Mouse (Mus musculus) left cerebral cortex, postnatal 25 days (tissue): ENCODE measurements around the gene St3gal3. TPM values are rescaled to one million over a fixed set of nuclear protein-coding genes. Genes with fewer than 3 reads are reported as not detected.
A peak's percentile ranks its signal among the peaks of the same experiment; 100 is the strongest.

Experiments
- DNase-seq, 2 experiments: peaks; one replicate each; pipeline ENCODE4 v3.0.0; 2022; ENCODE audit warnings: low spot score in 2 of 2, mixed read lengths in 1 of 2
- intact Hi-C: fragments of 180-260 bp; cut with DNase I; formaldehyde crosslinking; loops from one replicate; pipeline ENCODE4 v1.15.1; 2025
- total RNA-seq, 2 experiments: library from RNA; stranded (reverse); gene quantifications; 2 replicates each; pipeline ENCODE4 v1.2.3; 2021

The St3gal3 gene
- 10 to 100 TPM; 43.5 to 44.3 TPM for total RNA-seq

DNA sequence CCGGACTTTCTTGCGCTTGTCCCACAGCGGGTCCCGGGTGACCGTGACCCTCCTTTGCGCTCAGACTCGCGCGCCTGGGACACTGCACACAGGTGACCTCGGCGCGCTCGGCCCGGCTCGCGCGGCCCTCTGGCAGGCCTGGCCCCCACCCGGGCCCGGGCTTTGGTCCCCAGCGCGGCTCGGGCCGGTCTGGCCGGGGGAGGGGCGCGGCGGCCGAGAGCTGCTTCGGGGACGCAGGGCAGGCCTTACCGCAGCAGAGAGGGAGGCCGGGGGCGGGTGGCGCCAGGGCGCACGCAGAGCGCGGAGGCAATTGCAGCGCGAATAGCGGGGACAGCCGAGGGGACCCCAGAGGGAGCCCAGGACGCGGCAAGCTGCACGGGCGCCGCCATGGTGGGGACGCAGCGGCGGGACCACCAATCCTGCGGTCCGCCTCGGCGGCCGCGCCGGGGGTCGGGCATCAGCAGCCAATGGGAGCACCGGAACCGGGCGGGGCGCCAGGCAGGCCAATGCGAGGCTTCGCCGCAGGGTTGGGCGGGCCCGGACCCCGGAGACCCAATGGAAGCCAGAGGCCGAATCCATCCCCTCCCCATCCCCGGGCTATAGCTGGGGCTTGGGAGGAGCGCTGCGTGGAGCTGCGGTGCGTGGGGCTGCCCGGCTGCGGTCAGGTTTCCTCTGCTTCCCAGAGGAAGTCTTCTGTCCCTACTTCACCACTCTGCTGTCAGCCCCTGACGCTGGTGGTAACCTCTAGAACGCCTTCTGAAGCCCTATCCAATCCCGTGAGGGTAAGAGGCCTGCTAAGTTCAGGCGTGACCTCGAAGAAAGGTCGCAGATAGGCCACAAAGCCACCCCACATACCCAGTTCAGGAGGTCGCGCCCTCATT lies at the start of gene St3gal3:
Gene St3gal3 (minus strand): TSS at position 430 of the 881 bp plus-strand sequence.
- intact Hi-C loops = loop anchor here (5.0 kb wide), 2 partner anchors 43 to 207 kb away; partner anchors contain the start of gene Artn
- peak; percentile 98 to 99 for DNase-seq

GRCm38 (mm10) chr4:118180301-118181080 lies 45.8 kb upstream of the St3gal3 start:
- no peak for DNase-seq
- intact Hi-C loops = no loop called here

DNA sequence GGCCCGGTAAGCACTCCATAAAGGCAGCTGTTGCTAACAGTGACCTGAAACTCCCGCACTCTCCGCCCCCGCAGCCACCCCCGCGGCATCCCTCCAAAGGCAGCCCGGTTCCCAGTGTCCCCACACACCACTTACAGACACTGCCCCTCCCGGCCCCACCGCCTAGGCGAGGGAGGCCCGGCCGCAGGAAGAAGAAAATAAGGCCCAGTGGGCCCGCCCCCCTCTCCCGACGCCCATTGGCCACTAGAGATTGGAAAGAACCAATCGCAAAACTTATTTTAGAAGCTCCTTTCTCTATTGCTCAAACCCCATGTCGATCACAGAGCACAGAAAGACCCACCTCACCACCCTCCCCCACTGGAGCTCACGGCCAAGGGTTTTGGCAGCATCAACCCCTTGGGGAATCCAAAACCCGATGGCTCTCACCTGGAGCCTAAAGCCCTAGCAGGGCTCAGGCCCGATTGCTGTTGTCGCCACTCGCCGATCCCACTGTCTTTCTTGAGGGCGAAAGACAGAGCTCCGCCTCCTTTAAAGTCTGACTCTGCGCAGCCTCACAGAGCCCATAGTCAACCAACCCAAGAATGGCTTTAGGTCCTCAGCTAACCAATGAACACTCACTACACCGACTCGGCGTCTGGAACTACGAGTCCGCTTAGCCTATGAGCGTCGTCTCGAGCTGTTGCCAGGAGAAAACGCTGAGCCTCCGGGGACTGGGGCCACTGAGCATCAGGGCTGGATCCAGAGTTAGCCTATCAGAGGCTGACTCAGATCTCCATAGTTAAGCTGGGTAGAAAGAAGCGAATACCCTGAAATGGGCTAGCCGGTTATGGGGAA lies 45.0 kb upstream of the St3gal3 start, which contains the start of gene Kdm4a:
Gene Kdm4a (minus strand): TSS at position 577 of the 834 bp plus-strand sequence.
- intact Hi-C loops = loop anchor here (5.0 kb wide), 1 partner anchor 42 kb away; no protein-coding TSS in a partner anchor
- DNase-seq = peak; percentile 91 to 99

GRCm38 (mm10) chr4:118178952-118179466 lies 44.3 kb upstream of the St3gal3 start:
- no peak for DNase-seq
- intact Hi-C loops = loop anchor here (5.0 kb wide), 1 partner anchor 42 kb away; no protein-coding TSS in a partner anchor

- intact Hi-C loops = no loop called here
- DNase-seq = no peak
Observed at GRCm38 (mm10) chr4:118172461-118172860, 37.7 kb upstream of the St3gal3 start.

- no peak for DNase-seq
- intact Hi-C loops = no loop called here
Observed at GRCm38 (mm10) chr4:118171006-118171405, 36.3 kb upstream of the St3gal3 start.

- DNase-seq = no peak
- intact Hi-C loops = no loop called here
Observed at GRCm38 (mm10) chr4:118162123-118162522, 27.4 kb upstream of the St3gal3 start.

DNA sequence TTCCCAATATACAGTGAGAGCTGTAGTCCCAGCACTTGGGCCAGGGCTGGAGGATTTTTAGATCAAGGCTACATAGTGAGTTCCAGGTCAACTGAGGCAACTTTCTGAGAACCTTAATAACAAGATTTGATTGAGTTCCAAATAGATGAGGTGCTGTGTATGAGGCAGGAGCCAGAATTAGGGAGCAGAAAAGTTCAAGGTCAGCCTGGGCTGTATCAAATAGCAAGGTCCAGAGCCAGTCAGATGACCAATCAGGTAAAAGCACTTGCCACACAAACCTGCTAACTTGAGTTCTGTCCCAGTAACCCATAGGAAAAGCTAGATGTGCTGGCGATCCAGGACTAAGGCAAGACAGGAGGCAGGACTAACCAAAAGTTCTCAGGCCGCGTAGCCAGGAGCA lies 23.0 kb upstream of the St3gal3 start:
- DNase-seq = no peak

DNA sequence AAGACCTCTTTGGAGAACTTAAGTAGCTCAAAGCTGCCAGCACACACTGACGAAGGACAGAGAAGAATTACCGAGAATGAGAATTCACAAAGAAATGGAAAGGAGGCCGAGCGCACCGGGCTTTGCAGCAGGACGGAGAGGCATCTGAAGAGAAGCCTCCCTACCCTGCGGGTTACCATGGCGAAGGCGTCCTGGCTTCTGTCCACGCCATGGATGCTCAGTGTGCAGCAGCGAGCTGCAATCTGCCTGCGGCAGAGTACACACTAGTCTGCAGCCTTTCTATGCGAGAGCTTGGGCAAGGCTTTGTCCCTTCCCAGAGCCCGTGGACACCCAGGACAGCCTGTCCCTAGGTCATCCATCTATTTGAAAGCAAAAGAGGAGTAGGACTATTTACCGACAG lies 21.8 kb upstream of the St3gal3 start:
- DNase-seq = no peak
- intact Hi-C loops = no loop called here

More for the DNA sequence above, 23.0 kb upstream of the St3gal3 start:
- intact Hi-C loops = no loop called here

- no peak for DNase-seq
- intact Hi-C loops = no loop called here
Observed at GRCm38 (mm10) chr4:118154889-118155288, 20.2 kb upstream of the St3gal3 start.

DNA sequence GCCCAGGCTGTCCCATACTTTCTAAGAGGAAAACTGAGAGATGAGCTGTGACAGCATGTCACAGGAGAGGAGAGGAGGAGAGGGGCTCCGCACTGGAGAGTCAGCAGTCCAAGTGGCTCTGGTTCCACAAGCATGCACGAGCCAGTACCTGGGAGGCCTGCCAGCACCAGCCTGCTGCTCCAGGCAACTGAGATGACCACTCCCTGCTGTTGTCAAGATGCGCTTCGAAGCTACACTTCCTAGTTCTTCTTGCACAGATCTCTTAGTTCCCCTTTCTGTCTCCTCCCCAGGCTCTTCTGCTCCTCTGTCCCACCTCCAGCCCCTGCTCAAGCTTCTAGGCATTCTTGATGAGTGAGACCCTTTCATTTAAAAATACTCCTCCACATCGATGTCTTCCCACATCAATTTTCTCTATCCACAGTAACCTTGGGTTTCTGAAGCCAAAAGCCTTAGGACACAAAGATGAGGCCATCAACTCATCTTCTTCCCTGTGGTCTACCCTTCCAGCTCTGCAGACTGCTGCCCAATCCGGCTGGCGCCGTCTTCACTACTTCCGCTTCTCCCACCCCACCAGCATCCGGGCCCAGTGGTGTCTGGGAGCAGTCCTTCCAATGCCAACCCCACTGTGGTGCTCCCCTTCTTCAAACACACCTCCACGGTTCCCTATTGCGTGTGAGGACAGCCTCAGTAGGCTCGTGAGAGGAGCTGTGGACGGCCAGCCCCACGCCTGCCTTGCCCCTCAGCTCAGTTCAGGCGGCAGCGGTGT lies 17.5 kb upstream of the St3gal3 start:
- peak in 1 of 2 experiments; percentile 62 for DNase-seq
- intact Hi-C loops = no loop called here

- no peak for DNase-seq
- intact Hi-C loops = no loop called here
Observed at GRCm38 (mm10) chr4:118150804-118151203, 16.1 kb upstream of the St3gal3 start.

GRCm38 (mm10) chr4:118149956-118150680 lies 15.4 kb upstream of the St3gal3 start:
- intact Hi-C loops = no loop called here

GRCm38 (mm10) chr4:118149055-118149576 lies 14.4 kb upstream of the St3gal3 start:
- DNase-seq = no peak
- intact Hi-C loops = no loop called here

More at GRCm38 (mm10) chr4:118149956-118150680, 15.4 kb upstream of the St3gal3 start:
- DNase-seq = no peak

DNA sequence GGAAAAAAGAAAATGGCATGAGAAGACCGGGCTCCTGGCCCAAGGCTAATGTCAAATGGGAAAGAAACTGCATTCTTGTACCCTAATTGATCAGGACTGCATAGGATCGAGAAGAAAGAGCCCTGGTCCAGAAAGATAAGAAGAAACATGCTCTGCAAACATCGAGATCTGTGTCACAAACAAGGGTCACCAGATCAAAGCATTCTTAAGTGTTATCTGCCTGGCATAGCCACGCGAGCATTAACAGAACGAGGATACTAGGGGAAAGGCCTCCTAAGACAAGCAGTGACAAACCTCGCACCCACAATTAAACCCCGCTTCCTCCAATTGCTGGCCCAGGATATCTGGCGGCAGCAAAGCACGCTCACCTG lies 13.6 kb upstream of the St3gal3 start:
- intact Hi-C loops = no loop called here
- DNase-seq = no peak

GRCm38 (mm10) chr4:118147547-118148316 lies 13.0 kb upstream of the St3gal3 start:
- DNase-seq = peak in 1 of 2 experiments; percentile 53
- intact Hi-C loops = no loop called here

DNA sequence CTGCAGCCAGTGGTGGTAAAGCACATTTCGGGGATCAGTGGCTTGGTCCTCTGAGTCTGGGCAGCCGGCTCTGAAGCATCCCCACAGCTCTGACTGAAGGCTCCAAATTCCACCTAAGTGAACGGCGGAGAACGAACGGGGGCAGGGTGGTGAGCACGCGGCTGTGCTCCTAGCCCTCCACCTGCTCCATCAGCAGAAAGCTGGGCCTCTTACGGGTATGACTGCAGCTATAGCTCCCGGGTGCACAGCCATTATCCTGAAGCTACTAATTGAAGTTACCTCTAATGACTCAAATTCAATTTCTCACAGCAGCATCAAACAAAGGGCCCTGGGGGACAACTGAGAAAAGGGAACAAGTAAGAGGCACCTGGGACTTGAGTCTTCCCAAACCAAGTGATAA lies 12.4 kb upstream of the St3gal3 start:
- intact Hi-C loops = no loop called here
- DNase-seq = no peak
